10 mouse cellular contexts compared by ENCODE assay signal in the genomic region with DNA sequence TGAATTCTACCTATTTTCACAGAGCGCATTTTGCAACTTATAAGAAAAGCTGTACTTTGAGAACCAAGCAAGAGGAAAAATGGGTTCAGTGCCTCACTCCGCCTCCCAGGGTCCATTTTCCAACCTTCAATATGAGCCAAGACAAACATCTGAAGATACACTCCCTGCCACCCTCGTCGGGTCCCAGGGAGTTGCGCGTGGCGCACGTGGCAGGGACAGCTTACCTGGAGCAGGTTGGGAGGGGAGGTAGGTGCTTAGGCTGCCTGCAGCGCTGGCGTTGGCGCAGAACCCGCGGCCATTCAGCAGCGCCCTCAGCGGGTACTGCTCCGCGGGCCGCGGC. TPM values are rescaled to one million over a fixed set of nuclear protein-coding genes. Genes with fewer than 3 reads are reported as not detected.
A peak's percentile ranks its signal among the peaks of the same experiment; 100 is the strongest.
DNase-seq lines count a peak whose midpoint lies in the region; ATAC-seq and TF ChIP-seq lines count a peak whose summit lies in the region.
"Had no signal": no experiment of that assay in that cellular context is flagged by ENCODE, and none has a peak within 500 bp of the region (broad histone marks: within the 10 kb centered on the region; RNA-seq: fewer than 3 reads in every experiment).

No protein-coding gene starts in this region.

- peaks cover 44% of the 10 kb centered on the region for H3K27me3 ChIP-seq in heart, postnatal 0 days (ENCODE audit: control insufficient read depth, insufficient read depth, low read length)
- H3K27me3 ChIP-seq in hindbrain, embryonic 11.5 days (ENCODE audit: control insufficient read depth, insufficient read depth, low read length), result peaks cover 27% of the 10 kb centered on the region
- peaks cover 52% of the 10 kb centered on the region for H3K27me3 ChIP-seq in midbrain, embryonic 10.5 days (ENCODE audit: low read depth, poor library complexity, severe bottlenecking)
- H3K27me3 ChIP-seq in thymus, adult 2 months (ENCODE audit: control insufficient read depth, insufficient read depth, low read length), result no peaks in the 10 kb centered on the region; the same call in 1 of the 2 replicates

- no peak for ATAC-seq in heart, postnatal 0 days (ENCODE audit: insufficient read depth, low read depth)
- ATAC-seq in hindbrain, embryonic 11.5 days (ENCODE audit: low FRiP score), result no peak

- TF ChIP-seq POLR2A in thymus, adult 2 months (IDR thresholded peaks at IDR 0.05; ENCODE audit: control insufficient read depth, extremely low read depth, insufficient read depth, low read length, poor library complexity), result no peak

- H3K27ac ChIP-seq in heart, postnatal 0 days (ENCODE audit: low read depth), result no peak overlapping the region
- H3K27ac ChIP-seq in brown adipose tissue, adult 24 weeks (replicated peaks; ENCODE audit: low read depth, low read length), result no peak overlapping the region
- no peak overlapping the region for H3K27ac ChIP-seq in hindbrain, embryonic 11.5 days (ENCODE audit: low read depth, low read length)
- H3K27ac ChIP-seq in midbrain, embryonic 10.5 days (replicated peaks), result peak overlapping the region; percentile 84
- no peak overlapping the region for H3K27ac ChIP-seq in thymus, adult 2 months (ENCODE audit: control insufficient read depth, insufficient read depth, low read length)

- H3K36me3 ChIP-seq in heart, postnatal 0 days (replicated peaks; ENCODE audit: control insufficient read depth, insufficient read depth, low read length), result 0 out of 2 replicates have a peak, but pooled peaks cover 5% of the 10 kb centered on the region
- no peaks in the 10 kb centered on the region for H3K36me3 ChIP-seq in hindbrain, embryonic 11.5 days (ENCODE audit: control insufficient read depth, insufficient read depth, low read length)
- H3K36me3 ChIP-seq in midbrain, embryonic 10.5 days, result no peaks in the 10 kb centered on the region
- no peaks in the 10 kb centered on the region for H3K36me3 ChIP-seq in thymus, adult 2 months (ENCODE audit: control insufficient read depth, insufficient read depth, low read length)
- H3K36me3 ChIP-seq: G1E had no signal

- peaks cover 14% of the 10 kb centered on the region; the same call in 1 of the 2 replicates for H3K4me1 ChIP-seq in heart, postnatal 0 days (ENCODE audit: control insufficient read depth, insufficient read depth)
- H3K4me1 ChIP-seq in brown adipose tissue, adult 24 weeks (ENCODE audit: control insufficient read depth, insufficient read depth, insufficient read length, low read length), result no peaks in the 10 kb centered on the region
- no peaks in the 10 kb centered on the region; the same call in 1 of the 2 replicates for H3K4me1 ChIP-seq in hindbrain, embryonic 11.5 days (replicated peaks; ENCODE audit: control insufficient read depth, insufficient read depth, low read length)
- peaks cover 36% of the 10 kb centered on the region for H3K4me1 ChIP-seq in midbrain, embryonic 10.5 days
- no peaks in the 10 kb centered on the region for H3K4me1 ChIP-seq in thymus, adult 2 months (replicated peaks; ENCODE audit: control insufficient read depth, insufficient read depth, low read length)

- no peak overlapping the region; the same call in 1 of the 2 replicates for H3K9ac ChIP-seq in heart, postnatal 0 days (replicated peaks; ENCODE audit: low read depth, low read length)
- H3K9ac ChIP-seq in hindbrain, embryonic 11.5 days (ENCODE audit: low read depth, low read length), result peak overlapping the region; percentile 61; the same call in 1 of the 2 replicates

- H3K4me3 ChIP-seq in heart, postnatal 0 days (ENCODE audit: low read depth, low read length), result peak overlapping the region; percentile 56
- peak overlapping the region; percentile 66 for H3K4me3 ChIP-seq in brown adipose tissue, adult 24 weeks (ENCODE audit: insufficient read depth, low read depth, low read length)
- peak overlapping the region; percentile 59 for H3K4me3 ChIP-seq in hindbrain, embryonic 11.5 days (ENCODE audit: low read depth, low read length)
- H3K4me3 ChIP-seq in midbrain, embryonic 10.5 days, result peak overlapping the region; percentile 74
- no peak overlapping the region for H3K4me3 ChIP-seq in thymus, adult 2 months (ENCODE audit: control insufficient read depth, insufficient read depth, low read length)

- H3K4me2 ChIP-seq in heart, postnatal 0 days (ENCODE audit: low read depth, low read length), result peak overlapping the region; percentile 74
- H3K4me2 ChIP-seq in hindbrain, embryonic 11.5 days (replicated peaks; ENCODE audit: low read depth, low read length), result peak overlapping the region; percentile 91

- H3K9me3 ChIP-seq in heart, postnatal 0 days (replicated peaks; ENCODE audit: control insufficient read depth, low read length), result no peaks in the 10 kb centered on the region
- H3K9me3 ChIP-seq in hindbrain, embryonic 11.5 days (ENCODE audit: control insufficient read depth, low read length), result no peaks in the 10 kb centered on the region
- no peaks in the 10 kb centered on the region for H3K9me3 ChIP-seq in midbrain, embryonic 10.5 days (replicated peaks)

- 2% methylated on average over 19 of the region's 19 CpGs for WGBS in heart, postnatal 0 days
- WGBS in hindbrain, embryonic 11.5 days, result 3% methylated on average over 14 of the region's 19 CpGs
- 2% methylated on average over 19 of the region's 19 CpGs for WGBS in midbrain, embryonic 10.5 days
- WGBS in thymus, adult 2 months, result 7% methylated on average over 19 of the region's 19 CpGs

- TF ChIP-seq CTCF in heart, postnatal 0 days (IDR thresholded peaks at IDR 0.05; ENCODE audit: low read depth), result no peak
- no peak for TF ChIP-seq CTCF in thymus, adult 2 months (IDR thresholded peaks at IDR 0.05; ENCODE audit: borderline replicate concordance, control insufficient read depth, extremely low read depth, insufficient read depth, low read length, poor library complexity)

- no peak for TF ChIP-seq EP300 in heart, postnatal 0 days (IDR thresholded peaks at IDR 0.05; ENCODE audit: low read depth)

- no peak for DNase-seq in heart, postnatal 0 days (ENCODE audit: low spot score)
- DNase-seq in heart, postnatal 36 days, result no peak
- no peak for DNase-seq in hindbrain, embryonic 11.5 days (ENCODE audit: low spot score)
- no peak for DNase-seq in midbrain, embryonic 10.5 days (ENCODE audit: low spot score)
- DNase-seq in right cerebral cortex, adult 18-20 months, result no peak
- DNase-seq in thymus, postnatal 0 days (ENCODE audit: low spot score), result no peak
- DNase-seq in thymus, adult 2 months, result no peak

- intact Hi-C loops in heart, postnatal 36 days (cut with DNase I), result loop anchor here (5.0 to 10.0 kb wide), 3 partner anchors 284 to 922 kb away; no protein-coding TSS in a partner anchor

RNA-seq across cellular contexts. Expression of gene Igfbp3, which starts 0.6 kb away (rescaled TPM):
- total RNA-seq in heart, postnatal 0 days (2014; rRNA removed; ENCODE audit: low replicate concordance), result 46.5 and 59.5 TPM in 2 replicates
- 17.2 and 18.1 TPM in 2 replicates for polyA plus RNA-seq in heart, postnatal 0 days (2015; fragmentation: Nextera tagmentation; extraction: Ambion mirVana)
- 10 to 100 TPM; 28.9 to 31.0 TPM for total RNA-seq in heart, postnatal 36 days (2021)
- 5.9 and 8.2 TPM in 2 replicates for polyA plus RNA-seq in brown adipose tissue, adult 24 weeks (2012; ENCODE audit: insufficient read depth, insufficient read length, missing spikeins)
- 16.8 and 19.1 TPM in 2 replicates for polyA plus RNA-seq in hindbrain, embryonic 11.5 days (2014; fragmentation: Nextera tagmentation; extraction: Ambion mirVana)
- polyA plus RNA-seq in midbrain, embryonic 10.5 days (2016; fragmentation: Nextera tagmentation; extraction: Ambion mirVana), result 8.2 and 9.6 TPM in 2 replicates
- polyA plus RNA-seq in thymus, postnatal 0 days (2015; fragmentation: Nextera tagmentation; extraction: Ambion mirVana), result 28.2 and 30.6 TPM in 2 replicates
- 11.9 and 12.1 TPM in 2 replicates for polyA plus RNA-seq in thymus, adult 2 months (2012; rRNA removed)
- polyA plus RNA-seq: G1E had no signal

RNA-seq across cellular contexts. Expression of gene Igfbp1, which starts 15.5 kb away (rescaled TPM):
- total RNA-seq in heart, postnatal 0 days (2014; rRNA removed; ENCODE audit: low replicate concordance), result 2.7 and 10.6 TPM in 2 replicates
- polyA plus RNA-seq in heart, postnatal 0 days (2015; fragmentation: Nextera tagmentation; extraction: Ambion mirVana), result not detected in 2 replicates
- not detected for total RNA-seq in heart, postnatal 36 days (2021)
- not detected in 2 replicates for polyA plus RNA-seq in brown adipose tissue, adult 24 weeks (2012; ENCODE audit: insufficient read depth, insufficient read length, missing spikeins)
- polyA plus RNA-seq in hindbrain, embryonic 11.5 days (2014; fragmentation: Nextera tagmentation; extraction: Ambion mirVana), result 0.14 and 0.67 TPM in 2 replicates
- polyA plus RNA-seq in midbrain, embryonic 10.5 days (2016; fragmentation: Nextera tagmentation; extraction: Ambion mirVana), result 0.22 and 0.25 TPM in 2 replicates
- 0.17 and 0.40 TPM in 2 replicates for polyA plus RNA-seq in thymus, postnatal 0 days (2015; fragmentation: Nextera tagmentation; extraction: Ambion mirVana)
- 0.30 and 0.37 TPM in 2 replicates for polyA plus RNA-seq in thymus, adult 2 months (2012; rRNA removed)
- total RNA-seq: left cerebral cortex, postnatal 36 days had no signal
- polyA plus RNA-seq: G1E had no signal

RNA-seq across cellular contexts. Expression of gene Gm11985, which starts 24.8 kb away (rescaled TPM):
- not detected in 2 replicates for total RNA-seq in heart, postnatal 0 days (2014; rRNA removed; ENCODE audit: low replicate concordance)
- polyA plus RNA-seq in heart, postnatal 0 days (2015; fragmentation: Nextera tagmentation; extraction: Ambion mirVana), result not detected in 2 replicates
- total RNA-seq in heart, postnatal 36 days (2021), result not detected
- not detected in 2 replicates for polyA plus RNA-seq in brown adipose tissue, adult 24 weeks (2012; ENCODE audit: insufficient read depth, insufficient read length, missing spikeins)
- not detected in 2 replicates for polyA plus RNA-seq in hindbrain, embryonic 11.5 days (2014; fragmentation: Nextera tagmentation; extraction: Ambion mirVana)
- polyA plus RNA-seq in midbrain, embryonic 10.5 days (2016; fragmentation: Nextera tagmentation; extraction: Ambion mirVana), result not detected in 2 replicates
- polyA plus RNA-seq in thymus, postnatal 0 days (2015; fragmentation: Nextera tagmentation; extraction: Ambion mirVana), result not detected in 2 replicates
- polyA plus RNA-seq in thymus, adult 2 months (2012; rRNA removed), result not detected in 2 replicates
- total RNA-seq: left cerebral cortex, postnatal 36 days had no signal
- polyA plus RNA-seq: G1E had no signal
